Mouse (Mus musculus) myocyte (in vitro differentiated cells): ENCODE data around the gene Lrrc55. TPM values are rescaled to one million over a fixed set of nuclear protein-coding genes. Genes with fewer than 3 reads are reported as not detected.

Source experiments
- H3K27me3 ChIP-seq: one replicate; pipeline ENCODE4 v1.6.1; 2011; ENCODE audit not compliant: control insufficient read depth, insufficient read depth, insufficient read length
- H3K36me3 ChIP-seq: one replicate; pipeline ENCODE4 v1.6.1; 2011; ENCODE audit not compliant: control insufficient read depth, insufficient read depth
- H3K4me2 ChIP-seq: one replicate; pipeline ENCODE4 v1.6.1; 2011; ENCODE audit warnings: low read depth, control low read depth
- H3K4me3 ChIP-seq: one replicate; pipeline ENCODE4 v1.5.1; 2011; ENCODE audit warnings: mild to moderate bottlenecking, control low read depth, moderate library complexity
- H3K79me2 ChIP-seq: one replicate; pipeline ENCODE4 v1.6.1; 2011; ENCODE audit not compliant: control insufficient read depth, insufficient read depth
- H3ac ChIP-seq: one replicate; pipeline ENCODE4 v1.6.1; 2011; ENCODE audit not compliant: control insufficient read depth, insufficient read length
- CEBPB ChIP-seq: IDR thresholded peaks from 2 replicates; pipeline ENCODE4 v1.6.1; 2011; ENCODE audit warnings: mild to moderate bottlenecking, moderate library complexity; ENCODE audit not compliant: poor library complexity, insufficient read depth, severe bottlenecking
- E2F4 ChIP-seq: IDR thresholded peaks from one replicate; pipeline ENCODE4 v1.6.1; 2011; ENCODE audit warnings: mild to moderate bottlenecking, control low read depth, moderate library complexity; ENCODE audit not compliant: insufficient read depth
- MAX ChIP-seq: IDR thresholded peaks from one replicate; pipeline ENCODE4 v1.6.1; 2011; ENCODE audit warnings: low read depth, mild to moderate bottlenecking, control low read depth
- MYOD1 ChIP-seq, 3 experiments: IDR thresholded peaks; one replicate each; pipeline ENCODE4 v1.6.1; 2011; ENCODE audit warnings: control low read depth in 2 of 3, low read depth in 2 of 3, mild to moderate bottlenecking in 2 of 3, moderate library complexity in 1 of 3; ENCODE audit not compliant: insufficient read length in 2 of 3, control insufficient read depth in 1 of 3
- MYOG ChIP-seq, 3 experiments: IDR thresholded peaks; one replicate each; pipeline ENCODE4 v1.6.1; 2011; ENCODE audit warnings: control low read depth in 2 of 3, low read depth in 2 of 3, mild to moderate bottlenecking in 2 of 3; ENCODE audit not compliant: insufficient read length in 2 of 3, control insufficient read depth in 1 of 3, insufficient read depth in 1 of 3
- POLR2A ChIP-seq: IDR thresholded peaks from one replicate; pipeline ENCODE4 v1.6.1; 2011; ENCODE audit warnings: low read depth, mild to moderate bottlenecking, control low read depth, moderate library complexity; ENCODE audit not compliant: insufficient read length
- POLR2AphosphoS2 ChIP-seq: IDR thresholded peaks from one replicate; pipeline ENCODE4 v1.6.1; 2011; ENCODE audit warnings: low read depth, control low read depth; ENCODE audit not compliant: insufficient read length
- REST ChIP-seq: IDR thresholded peaks from one replicate; pipeline ENCODE4 v1.6.1; 2011; ENCODE audit warnings: mild to moderate bottlenecking, control low read depth, moderate library complexity; ENCODE audit not compliant: insufficient read depth, insufficient read length
- SRF ChIP-seq: IDR thresholded peaks from one replicate; pipeline ENCODE4 v1.6.1; 2011; ENCODE audit warnings: low read depth; ENCODE audit not compliant: control insufficient read depth, insufficient read length
- TCF12 ChIP-seq: IDR thresholded peaks from one replicate; pipeline ENCODE4 v1.6.1; 2011; ENCODE audit warnings: mild to moderate bottlenecking, control low read depth; ENCODE audit not compliant: poor library complexity, insufficient read depth, severe bottlenecking
- TCF3 ChIP-seq: IDR thresholded peaks from one replicate; pipeline ENCODE4 v1.6.1; 2011; ENCODE audit warnings: low read depth, control low read depth; ENCODE audit not compliant: insufficient read length
- USF1 ChIP-seq: IDR thresholded peaks from one replicate; pipeline ENCODE4 v1.6.1; 2011; ENCODE audit warnings: low read depth, mild to moderate bottlenecking, control low read depth, moderate library complexity
- polyA plus RNA-seq: library from polyadenylated mRNA; unstranded; fragments of >200 nt; fragmentation: generic; extraction: Trizol; gene quantifications from one replicate; pipeline ENCODE4 v1.2.1, GENCODE M21; 2012; ENCODE audit warnings: missing spikeins

The Lrrc55 gene
- polyA plus RNA-seq, 1 experiment, result 0.04 TPM

DNA sequence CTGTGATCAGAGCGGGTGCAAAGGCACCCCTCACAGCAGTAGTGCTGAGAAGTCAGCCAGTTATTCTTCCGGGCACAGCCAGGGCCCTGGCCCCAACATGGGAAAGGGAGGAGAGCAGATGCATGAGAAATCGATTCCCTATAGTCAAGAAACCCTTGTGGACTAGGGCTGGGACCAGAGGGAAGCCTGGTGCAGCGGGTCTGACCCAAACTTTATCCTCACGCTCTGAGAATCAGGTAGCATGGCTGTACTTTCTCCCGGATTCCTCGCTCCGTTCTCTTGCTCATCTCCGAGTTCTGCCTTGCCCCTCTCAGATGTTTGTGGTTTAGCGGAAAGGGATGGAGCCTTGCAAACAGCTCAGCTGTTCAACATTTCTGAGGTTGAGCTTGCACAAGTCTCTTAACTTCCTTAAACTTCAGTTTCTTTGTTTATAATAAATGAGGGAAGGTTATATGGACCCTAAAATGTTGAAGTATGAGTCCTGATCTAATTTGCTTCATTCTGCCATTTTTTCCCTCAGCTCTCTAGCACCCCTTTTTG is 59.3 kb downstream of the Lrrc55 start:
- no peak overlapping the region for H3K4me2 ChIP-seq
- no peaks in the 10 kb centered on the region for H3K36me3 ChIP-seq
- H3K79me2 ChIP-seq, result no peaks in the 10 kb centered on the region
- H3K4me3 ChIP-seq, result no peak overlapping the region
- no peak overlapping the region for H3ac ChIP-seq
- no peak for TF ChIP-seq POLR2A
- no peak for TF ChIP-seq SRF
- no peak for TF ChIP-seq MYOG (IDR thresholded peaks at IDR 0.05; ENCODE audit: control insufficient read depth in 1 of 3, insufficient read depth in 1 of 3, insufficient read length in 2 of 3, low read depth in 2 of 3)
- no peak for TF ChIP-seq REST
- no peak for TF ChIP-seq MYOD1 (IDR thresholded peaks at IDR 0.05; ENCODE audit: control insufficient read depth in 1 of 3, insufficient read length in 2 of 3, low read depth in 2 of 3)
- no peak for TF ChIP-seq POLR2AphosphoS2
- peaks cover 4% of the 10 kb centered on the region for H3K27me3 ChIP-seq

DNA sequence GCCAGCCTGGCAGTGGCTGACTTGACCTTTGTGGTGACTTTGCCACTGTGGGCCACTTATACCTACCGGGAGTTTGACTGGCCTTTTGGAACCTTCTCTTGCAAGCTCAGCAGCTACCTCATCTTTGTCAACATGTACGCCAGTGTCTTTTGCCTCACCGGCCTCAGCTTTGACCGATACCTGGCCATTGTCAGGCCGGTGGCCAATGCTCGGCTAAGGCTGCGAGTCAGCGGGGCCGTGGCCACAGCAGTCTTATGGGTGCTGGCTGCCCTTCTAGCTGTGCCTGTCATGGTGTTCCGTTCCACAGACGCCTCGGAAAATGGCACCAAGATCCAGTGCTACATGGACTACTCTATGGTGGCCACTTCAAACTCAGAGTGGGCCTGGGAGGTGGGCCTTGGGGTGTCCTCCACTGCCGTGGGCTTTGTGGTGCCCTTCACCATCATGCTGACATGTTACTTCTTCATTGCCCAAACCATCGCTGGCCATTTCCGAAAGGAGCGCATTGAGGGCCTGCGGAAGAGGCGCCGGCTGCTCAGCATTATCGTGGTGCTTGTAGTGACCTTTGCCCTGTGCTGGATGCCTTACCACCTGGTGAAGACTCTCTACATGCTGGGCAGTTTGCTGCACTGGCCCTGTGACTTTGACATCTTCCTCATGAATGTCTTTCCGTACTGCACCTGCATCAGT is 60.0 kb downstream of the Lrrc55 start:
- Histone ChIP-seq H3K4me2 (no peak overlapping the region), H3K79me2 (no peaks in the 10 kb centered on the region), H3K27me3 (peaks cover 4% of the 10 kb centered on the region), H3K36me3 (no peaks in the 10 kb centered on the region), H3ac (no peak overlapping the region), H3K4me3 (no peak overlapping the region)
- TF ChIP-seq SRF (no peak), MAX (no peak), E2F4 (no peak), TCF3 (no peak), MYOG (IDR thresholded peaks at IDR 0.05; ENCODE audit: control insufficient read depth in 1 of 3, insufficient read depth in 1 of 3, insufficient read length in 2 of 3, low read depth in 2 of 3) (no peak), USF1 (no peak), CEBPB (no peak), POLR2AphosphoS2 (no peak), TCF12 (no peak), REST (no peak)

DNA sequence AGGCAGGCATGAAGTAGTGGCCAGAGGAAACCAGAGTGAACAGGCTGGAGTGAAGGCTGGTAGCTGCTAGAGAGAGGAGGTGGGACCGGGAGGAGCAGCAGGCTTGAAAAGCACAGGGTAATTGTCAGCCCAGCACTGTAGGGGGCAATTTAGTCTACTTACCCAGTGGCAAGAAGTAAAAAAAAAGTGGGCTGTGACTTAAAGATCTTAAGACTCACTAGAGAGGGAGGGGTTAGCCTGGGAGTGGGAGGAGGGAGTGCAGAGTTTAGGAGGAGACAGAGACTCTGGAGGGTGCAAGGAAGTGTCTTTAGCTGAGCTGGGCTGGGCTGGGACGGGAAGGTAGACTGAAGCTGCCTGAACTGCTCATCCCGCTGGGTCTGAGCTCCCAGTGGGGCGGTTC is 60.9 kb downstream of the Lrrc55 start, which contains the start of gene Aplnr:
Aplnr (plus strand) TSS at position 137 of the 400 bp plus-strand sequence.
- no peak within 1 kb of the TSS for H3K4me2 ChIP-seq

DNA sequence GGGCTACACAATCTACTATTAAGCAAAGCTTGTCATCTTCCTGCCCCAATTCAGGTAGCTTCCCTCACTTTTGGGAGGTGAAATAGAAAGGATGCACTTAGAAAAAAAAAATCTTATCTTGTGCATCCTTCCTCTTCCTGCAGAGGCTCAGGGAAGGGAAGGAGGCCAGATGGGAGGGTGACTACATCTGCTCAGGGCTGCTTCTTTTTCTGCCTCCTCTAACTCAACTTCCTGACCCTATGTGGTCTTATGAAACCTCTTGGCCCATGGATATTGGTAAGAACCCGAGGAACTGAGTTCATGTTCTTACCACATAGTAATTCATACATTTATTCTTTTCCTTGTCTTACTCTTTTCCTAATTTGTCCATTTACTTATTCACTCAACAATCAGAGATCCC is 61.9 kb downstream of the Lrrc55 start:
- TF ChIP-seq TCF3, result no peak
- no peak for TF ChIP-seq POLR2AphosphoS2
- no peak for TF ChIP-seq MYOG (IDR thresholded peaks at IDR 0.05; ENCODE audit: control insufficient read depth in 1 of 3, insufficient read depth in 1 of 3, insufficient read length in 2 of 3, low read depth in 2 of 3)
- no peak for TF ChIP-seq MYOD1 (IDR thresholded peaks at IDR 0.05; ENCODE audit: control insufficient read depth in 1 of 3, insufficient read length in 2 of 3, low read depth in 2 of 3)
- no peak for TF ChIP-seq CEBPB
- no peak for TF ChIP-seq E2F4
- no peak for TF ChIP-seq TCF12
- TF ChIP-seq REST, result no peak
- no peak for TF ChIP-seq USF1
- no peak for TF ChIP-seq MAX
- no peak for TF ChIP-seq POLR2A
- no peak for TF ChIP-seq SRF

More for the DNA sequence above, 60.9 kb downstream of the Lrrc55 start, which contains the start of gene Aplnr:
- Histone ChIP-seq H3ac (no peak within 1 kb of the TSS), H3K4me3 (no peak within 1 kb of the TSS), H3K27me3 (peaks cover 4% of the 10 kb centered on the region), H3K36me3 (no peaks in the 10 kb centered on the region), H3K79me2 (no peaks in the 10 kb centered on the region)
- TF ChIP-seq E2F4 (no peak), POLR2A (no peak), USF1 (no peak), MAX (no peak), TCF3 (no peak), SRF (no peak), TCF12 (no peak), CEBPB (no peak), POLR2AphosphoS2 (no peak), REST (no peak), MYOG (IDR thresholded peaks at IDR 0.05; ENCODE audit: control insufficient read depth in 1 of 3, insufficient read depth in 1 of 3, insufficient read length in 2 of 3, low read depth in 2 of 3) (no peak), MYOD1 (IDR thresholded peaks at IDR 0.05; ENCODE audit: control insufficient read depth in 1 of 3, insufficient read length in 2 of 3, low read depth in 2 of 3) (no peak)

DNA sequence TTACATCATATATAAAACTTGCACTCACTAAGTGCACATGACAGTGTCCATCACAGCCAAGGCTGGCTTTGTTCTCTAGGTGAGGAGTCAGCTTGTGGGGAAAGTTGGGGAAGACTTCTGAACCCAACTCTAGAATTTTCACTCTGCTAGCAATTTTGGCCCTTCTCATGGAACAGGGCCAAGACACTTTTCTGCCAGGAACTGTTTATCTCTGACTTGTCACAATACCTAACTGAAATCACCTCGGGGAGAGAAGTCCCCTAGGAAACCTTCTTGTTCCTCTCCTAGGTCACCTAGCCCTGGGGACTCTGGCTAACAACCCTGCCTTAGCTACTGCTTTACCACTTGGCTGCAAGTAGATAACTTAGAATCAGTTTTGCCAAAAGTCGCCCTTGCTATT is 64.8 kb downstream of the Lrrc55 start:
- H3K4me3 ChIP-seq, result no peak overlapping the region
- no peak overlapping the region for H3K4me2 ChIP-seq
- H3K36me3 ChIP-seq, result no peaks in the 10 kb centered on the region
- no peaks in the 10 kb centered on the region for H3K79me2 ChIP-seq
- peaks cover 4% of the 10 kb centered on the region for H3K27me3 ChIP-seq
- no peak for TF ChIP-seq MYOG (IDR thresholded peaks at IDR 0.05; ENCODE audit: control insufficient read depth in 1 of 3, insufficient read depth in 1 of 3, insufficient read length in 2 of 3, low read depth in 2 of 3)
- TF ChIP-seq POLR2A, result no peak
- no peak for TF ChIP-seq TCF3
- TF ChIP-seq CEBPB, result no peak
- TF ChIP-seq SRF, result no peak
- no peak for TF ChIP-seq TCF12
- TF ChIP-seq MAX, result no peak
- no peak for TF ChIP-seq USF1
- no peak for TF ChIP-seq POLR2AphosphoS2
- no peak for TF ChIP-seq REST
- no peak for TF ChIP-seq E2F4
- TF ChIP-seq MYOD1 (IDR thresholded peaks at IDR 0.05; ENCODE audit: control insufficient read depth in 1 of 3, insufficient read length in 2 of 3, low read depth in 2 of 3), result no peak
- no peak overlapping the region for H3ac ChIP-seq

More for the DNA sequence above, 61.9 kb downstream of the Lrrc55 start:
- H3K4me3 ChIP-seq, result no peak overlapping the region
- no peak overlapping the region for H3ac ChIP-seq
- no peaks in the 10 kb centered on the region for H3K79me2 ChIP-seq
- H3K27me3 ChIP-seq, result peaks cover 4% of the 10 kb centered on the region
- H3K36me3 ChIP-seq, result no peaks in the 10 kb centered on the region
- H3K4me2 ChIP-seq, result no peak overlapping the region
